Mouse (Mus musculus) hindbrain, embryonic 11.5 days (tissue): ENCODE measurements around the gene Fam234a. TPM values are rescaled to one million over a fixed set of nuclear protein-coding genes. Genes with fewer than 3 reads are reported as not detected.
A peak's percentile ranks its signal among the peaks of the same experiment; 100 is the strongest.
"Not testable (repeated sequence)": the region's sequence is repeated elsewhere in the genome, so short reads cannot be mapped to it uniquely, and the experiment has no call there.

Source experiments
- ATAC-seq: fragments of 200-750 bp; cut with Nextera tagmentation; 2 replicates; pipeline ENCODE4 v1.8.0; 2017; ENCODE audit warnings: mild to moderate bottlenecking, moderate TSS enrichment, moderate library complexity; ENCODE audit not compliant: low FRiP score
- DNase-seq: peaks from one replicate; pipeline ENCODE4 v3.0.0-alpha.2; 2015; ENCODE audit warnings: low spot score
- H3K27ac ChIP-seq: fragments of 300-500 bp; sonication (generic); 2 replicates; pipeline ENCODE4 v1.5.1; 2014; ENCODE audit warnings: mild to moderate bottlenecking, low read depth, low read length
- H3K27me3 ChIP-seq: fragments of 300-500 bp; sonication (generic); 2 replicates; pipeline ENCODE4 v1.6.1; 2014; ENCODE audit warnings: mild to moderate bottlenecking, low read length, moderate library complexity, mixed read lengths; ENCODE audit not compliant: control insufficient read depth, insufficient read depth
- H3K36me3 ChIP-seq: fragments of 300-500 bp; sonication (generic); 2 replicates; pipeline ENCODE4 v1.6.1; 2014; ENCODE audit warnings: mild to moderate bottlenecking, low read length, moderate library complexity, mixed read lengths; ENCODE audit not compliant: control insufficient read depth, insufficient read depth
- H3K4me1 ChIP-seq: fragments of 300-500 bp; sonication (generic); replicated peaks from 2 replicates; pipeline ENCODE4 v1.6.1; 2014; ENCODE audit warnings: low read length, mixed read lengths; ENCODE audit not compliant: control insufficient read depth, insufficient read depth
- H3K4me2 ChIP-seq: fragments of 300-500 bp; sonication (generic); replicated peaks from 2 replicates; pipeline ENCODE4 v1.6.1; 2014; ENCODE audit warnings: mild to moderate bottlenecking, low read depth, low read length
- H3K4me3 ChIP-seq: fragments of 300-500 bp; sonication (generic); 2 replicates; pipeline ENCODE4 v1.5.1; 2014; ENCODE audit warnings: low read depth, low read length
- H3K9ac ChIP-seq: fragments of 300-500 bp; sonication (generic); 2 replicates; pipeline ENCODE4 v1.6.1; 2014; ENCODE audit warnings: low read depth, low read length
- H3K9me3 ChIP-seq: fragments of 300-500 bp; sonication (generic); 2 replicates; pipeline ENCODE4 v1.6.1; 2016; ENCODE audit warnings: low read length; ENCODE audit not compliant: control insufficient read depth
- WGBS: fragments of 180-500 bp; shearing (Covaris S2); extraction: QIAGEN DNeasy Blood & Tissue Kit; methylation state at CpG from one replicate; pipeline ENCODE4 v1.1.7; 2014; 5-methylcytosine and 5-hydroxymethylcytosine counted together
- polyA plus RNA-seq: library from polyadenylated mRNA; unstranded; fragments of >200 nt; fragmentation: Nextera tagmentation; extraction: Ambion mirVana; gene quantifications from 2 replicates; pipeline ENCODE4 v1.2.1, GENCODE M21; 2014

The Fam234a gene
- polyA plus RNA-seq, 1 experiment from 2014 or later, result 18.7 TPM

DNA sequence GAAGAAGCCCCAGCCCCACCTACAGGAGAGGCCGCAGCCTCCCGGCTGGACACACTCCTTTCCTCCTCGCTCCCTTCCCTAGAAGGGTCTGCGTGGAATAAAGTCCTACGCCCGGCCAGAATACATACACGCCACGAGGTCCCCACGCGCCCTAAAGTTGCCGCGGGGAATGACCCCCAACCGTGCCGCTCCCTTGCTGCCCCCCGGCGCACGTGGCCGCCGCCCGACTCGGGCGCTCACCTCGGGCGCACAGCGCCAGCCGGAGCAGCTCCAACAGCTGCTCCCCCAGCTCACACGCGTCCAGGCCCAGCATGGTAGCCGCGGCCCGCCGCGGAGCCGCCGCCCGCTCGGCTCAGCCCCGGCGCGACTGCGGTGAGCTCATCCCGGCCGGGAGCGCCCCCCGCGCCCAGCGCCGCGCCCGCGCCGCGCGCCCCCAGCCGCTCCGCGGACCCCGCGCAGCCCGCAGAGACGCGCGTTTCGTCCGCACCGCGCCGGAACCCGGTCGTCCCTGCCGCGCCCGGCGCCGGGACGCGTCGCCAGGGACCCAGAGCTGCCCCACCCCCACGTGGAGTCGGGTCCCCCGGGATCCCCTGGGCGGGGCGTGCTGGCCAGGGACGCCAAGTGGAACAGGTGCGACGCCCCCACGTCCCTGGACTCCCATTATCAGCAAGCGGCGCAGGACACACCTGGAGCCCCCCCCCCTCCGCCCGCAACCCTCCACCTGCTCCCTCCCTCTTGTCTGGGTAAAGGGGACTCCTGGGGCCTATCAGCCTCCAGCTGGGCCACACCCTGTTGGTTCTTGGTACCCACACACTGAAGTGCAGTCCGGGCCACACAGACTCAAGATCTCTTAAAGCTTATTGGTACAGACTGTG is 43.0 kb downstream of the Fam234a start:
- peak overlapping the region; percentile 96 for H3K4me2 ChIP-seq
- H3K36me3 ChIP-seq, result no peaks in the 10 kb centered on the region
- H3K27me3 ChIP-seq, result peaks cover 50% of the 10 kb centered on the region
- peaks cover 8% of the 10 kb centered on the region; the same call in 1 of the 2 replicates for H3K4me1 ChIP-seq
- ATAC-seq (peak; percentile 66), DNase-seq (peak; percentile 42)
- H3K9ac ChIP-seq, result peak overlapping the region; percentile 53
- peak overlapping the region; percentile 46 for H3K4me3 ChIP-seq
- H3K27ac ChIP-seq, result no peak overlapping the region
- H3K9me3 ChIP-seq, result no peaks in the 10 kb centered on the region
- 2% methylated on average over 48 of the region's 92 CpGs for WGBS

DNA sequence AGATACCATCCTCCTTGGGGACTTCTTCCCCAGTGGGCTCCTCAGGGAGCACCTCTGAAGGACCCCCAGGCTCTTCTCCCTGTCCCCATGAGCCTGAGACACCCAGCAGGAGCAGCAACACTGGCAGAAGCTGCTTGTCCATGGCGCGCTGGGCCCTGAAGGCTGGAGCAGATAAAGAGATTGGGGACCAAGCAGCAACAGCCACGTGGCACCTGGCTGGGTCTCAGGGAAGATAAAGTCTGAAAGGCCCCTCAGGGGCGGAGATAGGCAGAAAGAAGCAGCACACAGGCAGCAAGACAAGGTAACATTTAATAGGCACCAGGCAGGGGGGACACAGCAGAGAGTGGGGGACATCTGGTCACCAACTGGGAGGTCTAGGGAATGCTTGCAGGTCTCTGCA is 45.1 kb downstream of the Fam234a start, which contains the start of gene Pdia2:
Pdia2 (minus strand) TSS at position 196 of the 400 bp plus-strand sequence.
- 79% methylated on average over 4 of the region's 4 CpGs for WGBS
- H3K4me1 ChIP-seq, result peaks cover 8% of the 10 kb centered on the region; the same call in 1 of the 2 replicates
- H3K27me3 ChIP-seq, result peaks cover 41% of the 10 kb centered on the region
- no peaks in the 10 kb centered on the region for H3K9me3 ChIP-seq
- H3K27ac ChIP-seq, result no peak within 1 kb of the TSS
- ATAC-seq (no peak), DNase-seq (no peak)
- H3K4me2 ChIP-seq, result no peak within 1 kb of the TSS
- H3K9ac ChIP-seq, result no peak within 1 kb of the TSS
- H3K36me3 ChIP-seq, result no peaks in the 10 kb centered on the region
- H3K4me3 ChIP-seq, result no peak within 1 kb of the TSS

DNA sequence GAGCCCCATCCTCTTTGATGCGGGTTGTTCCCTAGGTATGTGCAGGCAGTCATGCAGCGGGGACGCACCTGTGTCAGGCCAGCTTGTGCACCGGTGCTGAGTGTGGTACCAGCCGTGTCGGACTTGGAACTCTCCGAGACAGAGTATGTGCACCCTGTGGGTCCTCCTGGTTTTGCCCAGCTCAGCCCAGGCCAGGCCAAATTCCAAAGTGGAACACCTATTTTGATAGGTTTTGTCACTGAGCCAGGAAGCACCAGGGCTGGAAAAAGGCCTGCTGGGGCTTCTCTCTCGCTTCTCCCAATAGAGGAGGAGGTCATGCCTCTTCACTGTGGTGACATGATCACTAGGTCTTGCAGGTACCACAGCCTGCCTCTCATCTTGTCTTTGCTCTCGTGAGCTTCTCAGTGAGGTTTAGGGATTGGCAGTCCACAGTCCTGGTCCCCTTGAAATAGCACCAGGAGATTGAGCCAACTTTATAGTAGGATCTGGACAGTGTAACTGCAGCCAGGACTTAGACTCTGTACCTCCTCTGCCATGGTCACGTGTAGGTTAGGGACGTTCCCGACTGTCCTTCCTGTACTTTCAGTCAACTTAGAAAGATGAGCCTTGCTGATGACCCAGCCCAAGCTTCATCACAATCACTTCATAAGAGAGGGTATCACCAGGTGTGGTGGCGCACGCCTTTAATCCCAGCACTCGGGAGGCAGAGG is 51.4 kb downstream of the Fam234a start:
- no peak for DNase-seq
- 97% methylated on average over 15 of the region's 15 CpGs for WGBS
- Histone ChIP-seq H3K27ac (no peak overlapping the region), H3K4me1 (no peaks in the 10 kb centered on the region), H3K36me3 (peaks cover 14% of the 10 kb centered on the region), H3K9me3 (no peaks in the 10 kb centered on the region), H3K4me2 (no peak overlapping the region), H3K4me3 (no peak overlapping the region), H3K9ac (no peak overlapping the region), H3K27me3 (no peaks in the 10 kb centered on the region)
- ATAC-seq, result no peak

DNA sequence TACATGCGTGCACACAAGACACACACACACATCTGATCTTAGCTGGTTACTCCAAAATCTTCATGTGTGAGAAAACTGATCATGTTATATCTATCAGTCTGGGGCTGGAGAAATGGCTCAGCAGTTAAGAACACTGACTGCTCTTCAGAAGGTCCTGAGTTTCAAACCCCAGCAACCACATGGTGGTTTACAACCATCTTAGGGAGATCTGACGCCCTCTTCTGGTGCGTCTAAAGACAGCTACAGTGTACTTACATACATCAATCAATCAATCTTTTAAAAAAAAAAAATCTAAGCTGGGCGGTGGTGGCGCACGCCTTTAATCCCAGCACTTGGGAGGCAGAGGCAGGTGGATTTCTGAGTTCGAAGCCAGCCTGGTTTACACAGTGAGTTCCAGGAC is 52.6 kb downstream of the Fam234a start:
- H3K9me3 ChIP-seq, DNase-seq, H3K27ac ChIP-seq, H3K9ac ChIP-seq, H3K27me3 ChIP-seq, H3K4me2 ChIP-seq, H3K4me3 ChIP-seq, H3K4me1 ChIP-seq, ATAC-seq: not testable (repeated sequence)
- WGBS, result 95% methylated on average over 7 of the region's 7 CpGs
- H3K36me3 ChIP-seq, result peaks cover 14% of the 10 kb centered on the region

DNA sequence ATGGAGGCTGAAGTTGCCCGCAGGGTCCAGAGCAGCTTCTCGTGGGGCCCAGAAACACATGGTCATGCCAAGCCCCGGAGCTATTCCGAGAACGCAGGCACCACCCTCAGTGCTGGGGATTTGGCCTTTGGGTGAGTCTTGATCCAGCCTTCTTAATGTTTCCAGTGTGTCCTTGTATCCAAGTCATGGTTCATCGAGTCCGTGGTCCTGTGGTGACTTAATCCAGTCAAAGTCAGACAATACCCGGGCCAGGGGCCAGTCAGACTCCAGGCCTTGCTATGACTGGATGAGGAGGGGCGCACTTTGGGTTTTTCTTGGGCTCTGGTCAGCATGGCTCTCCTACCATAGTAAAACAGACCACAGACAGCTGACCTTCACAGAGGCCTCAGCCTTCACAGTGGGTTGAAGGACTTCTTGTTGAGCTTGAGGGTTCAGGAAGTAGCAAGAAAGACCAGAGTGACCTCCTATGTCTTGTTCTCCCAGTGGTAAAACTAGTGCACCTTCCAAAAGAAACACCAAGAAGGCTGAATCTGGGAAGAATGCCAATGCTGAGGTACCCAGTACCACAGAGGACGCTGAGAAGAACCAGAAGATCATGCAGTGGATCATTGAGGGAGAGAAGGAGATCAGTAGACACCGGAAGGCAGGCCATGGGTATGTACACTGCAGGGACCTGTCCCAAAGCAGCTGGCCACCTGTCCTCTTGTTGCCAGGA is 55.8 kb downstream of the Fam234a start:
- no peaks in the 10 kb centered on the region for H3K4me1 ChIP-seq
- no peaks in the 10 kb centered on the region for H3K27me3 ChIP-seq
- no peak for DNase-seq
- WGBS, result 96% methylated on average over 11 of the region's 11 CpGs
- no peak for ATAC-seq
- no peak overlapping the region for H3K27ac ChIP-seq
- no peaks in the 10 kb centered on the region for H3K9me3 ChIP-seq
- no peak overlapping the region for H3K4me2 ChIP-seq
- no peak overlapping the region for H3K9ac ChIP-seq
- peaks cover 14% of the 10 kb centered on the region for H3K36me3 ChIP-seq
- no peak overlapping the region for H3K4me3 ChIP-seq

DNA sequence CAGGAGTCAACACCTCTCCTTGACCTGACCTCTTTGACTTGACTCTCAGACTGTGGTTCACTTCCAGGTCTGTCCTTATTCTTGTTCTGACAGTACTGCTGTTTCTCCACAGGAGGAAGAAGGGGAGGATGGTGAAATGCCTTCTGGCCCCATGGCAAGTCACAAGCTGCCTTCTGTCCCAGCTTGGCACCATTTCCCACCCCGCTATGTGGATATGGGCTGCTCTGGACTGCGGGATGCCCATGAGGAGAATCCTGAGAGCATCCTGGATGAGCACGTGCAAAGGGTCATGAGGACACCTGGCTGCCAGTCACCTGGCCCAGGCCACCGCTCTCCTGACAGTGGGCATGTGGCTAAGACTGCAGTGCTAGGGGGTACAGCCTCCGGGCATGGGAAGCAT is 56.5 kb downstream of the Fam234a start:
- H3K9ac ChIP-seq, result no peak overlapping the region
- H3K36me3 ChIP-seq, result peaks cover 14% of the 10 kb centered on the region
- WGBS, result 94% methylated on average over 5 of the region's 5 CpGs
- DNase-seq, result no peak
- H3K4me3 ChIP-seq, result no peak overlapping the region
- no peaks in the 10 kb centered on the region for H3K4me1 ChIP-seq
- no peaks in the 10 kb centered on the region for H3K9me3 ChIP-seq
- H3K27ac ChIP-seq, result no peak overlapping the region
- H3K27me3 ChIP-seq, result no peaks in the 10 kb centered on the region
- ATAC-seq, result no peak
- no peak overlapping the region for H3K4me2 ChIP-seq

DNA sequence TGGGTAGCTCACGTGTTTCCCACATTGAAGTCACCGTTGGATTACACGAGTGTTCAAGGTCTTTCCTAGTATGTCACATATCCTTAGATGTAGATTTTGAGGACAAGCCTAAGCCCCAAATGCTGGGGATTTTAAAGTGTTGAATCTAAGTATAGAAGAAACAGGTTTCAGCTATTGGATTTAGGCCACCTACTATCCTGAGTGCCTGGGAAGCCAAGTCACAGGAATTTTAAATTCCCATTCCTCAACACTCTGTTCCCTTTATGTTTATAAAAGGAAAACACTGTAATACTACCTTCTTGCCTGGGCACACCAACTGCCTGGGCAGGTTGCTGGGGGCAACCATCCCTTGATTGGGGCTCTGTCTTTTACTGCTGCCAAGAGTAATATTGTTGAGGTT is 62.9 kb downstream of the Fam234a start:
- 0 out of 2 replicates have a peak, but pooled peaks cover 2% of the 10 kb centered on the region for H3K36me3 ChIP-seq
- no peaks in the 10 kb centered on the region for H3K9me3 ChIP-seq

DNA sequence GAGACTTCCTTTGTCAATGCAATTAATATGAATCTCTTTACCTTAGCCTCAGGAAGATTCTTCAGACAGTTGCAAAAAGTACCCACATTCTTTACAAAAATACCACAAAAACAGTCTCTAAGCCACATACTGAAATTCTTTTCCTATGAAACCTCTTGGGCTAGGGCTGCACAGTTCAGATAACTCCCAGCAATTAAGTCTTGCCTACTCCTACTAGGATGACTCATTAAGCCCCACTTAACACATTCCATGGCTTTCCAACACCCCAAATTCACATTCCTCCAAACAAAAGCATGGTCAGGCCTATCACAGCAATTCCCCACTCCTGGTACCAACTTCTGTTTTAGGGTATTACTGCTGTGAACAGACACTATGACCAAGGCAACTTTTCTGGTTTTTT is 65.4 kb downstream of the Fam234a start:
- no peak overlapping the region for H3K9ac ChIP-seq
- no peak overlapping the region for H3K27ac ChIP-seq
- H3K4me1 ChIP-seq, result no peaks in the 10 kb centered on the region
- ATAC-seq, result no peak
- H3K4me3 ChIP-seq, result no peak overlapping the region
- H3K36me3 ChIP-seq, result 0 out of 2 replicates have a peak, but pooled peaks cover 4% of the 10 kb centered on the region
- DNase-seq, result no peak
- H3K4me2 ChIP-seq, result no peak overlapping the region
- no peaks in the 10 kb centered on the region for H3K27me3 ChIP-seq
- no peaks in the 10 kb centered on the region for H3K9me3 ChIP-seq

More for the DNA sequence above, 62.9 kb downstream of the Fam234a start:
- 96% methylated on average over 3 of the region's 3 CpGs for WGBS
- H3K4me3 ChIP-seq, result no peak overlapping the region
- H3K9ac ChIP-seq, result no peak overlapping the region
- ATAC-seq (no peak), DNase-seq (no peak)
- no peaks in the 10 kb centered on the region for H3K27me3 ChIP-seq
- no peak overlapping the region for H3K4me2 ChIP-seq
- H3K4me1 ChIP-seq, result no peaks in the 10 kb centered on the region
- H3K27ac ChIP-seq, result no peak overlapping the region
